Mouse (Mus musculus) right cerebral cortex, postnatal 25 days (tissue): ENCODE measurements around the gene Prr5l.

Source experiments
- DNase-seq: peaks from one replicate; pipeline ENCODE4 v3.0.0; 2022

Prr5l gene

GRCm38 (mm10) chr2:101717162-101717561 is 165.7 kb downstream of the Prr5l start:
- DNase-seq, result no peak

GRCm38 (mm10) chr2:101715650-101716323 is 167.0 kb downstream of the Prr5l start:
- DNase-seq, result no peak

GRCm38 (mm10) chr2:101711608-101712007 is 171.2 kb downstream of the Prr5l start:
- no peak for DNase-seq

- no peak for DNase-seq
Observed at GRCm38 (mm10) chr2:101705941-101706485, 176.8 kb downstream of the Prr5l start.

- no peak for DNase-seq
Observed at GRCm38 (mm10) chr2:101699284-101699683, 183.5 kb downstream of the Prr5l start.

- no peak for DNase-seq
Observed at GRCm38 (mm10) chr2:101695584-101695983, 187.2 kb downstream of the Prr5l start.

- DNase-seq, result no peak
Observed at GRCm38 (mm10) chr2:101693577-101694215, 189.1 kb downstream of the Prr5l start.

GRCm38 (mm10) chr2:101693043-101693442 is 189.8 kb downstream of the Prr5l start:
- DNase-seq, result no peak

- DNase-seq, result no peak
Observed at GRCm38 (mm10) chr2:101690252-101690827, 192.5 kb downstream of the Prr5l start.

GRCm38 (mm10) chr2:101688011-101688410 is 194.8 kb downstream of the Prr5l start:
- no peak for DNase-seq

GRCm38 (mm10) chr2:101684421-101684820 is 198.4 kb downstream of the Prr5l start:
- no peak for DNase-seq

GRCm38 (mm10) chr2:101679164-101679784 is 203.6 kb downstream of the Prr5l start:
- no peak for DNase-seq

GRCm38 (mm10) chr2:101678236-101679021 is 204.4 kb downstream of the Prr5l start, which contains the start of gene Traf6:
Gene Traf6 (plus strand): TSS chr2:101678429.
- peak; percentile 85 for DNase-seq

GRCm38 (mm10) chr2:101673547-101673946 is 209.3 kb downstream of the Prr5l start:
- no peak for DNase-seq

GRCm38 (mm10) chr2:101668751-101669150 is 214.1 kb downstream of the Prr5l start:
- DNase-seq, result no peak

- DNase-seq, result no peak
Observed at GRCm38 (mm10) chr2:101665703-101666092, 217.1 kb downstream of the Prr5l start.

- peak; percentile 58 for DNase-seq
Observed at GRCm38 (mm10) chr2:101665058-101665702, 217.6 kb downstream of the Prr5l start.
